Mouse (Mus musculus): Measurements from ENCODE around the gene Gm20388.

The Gm20388 gene

GRCm38 (mm10) chr8:121092627-121093026 lies 1182.0 kb downstream of the Gm20388 start:
- peak; percentile 93 for DNase-seq

GRCm38 (mm10) chr8:121093496-121093895 lies 1182.9 kb downstream of the Gm20388 start:
- DNase-seq, result no peak

DNA sequence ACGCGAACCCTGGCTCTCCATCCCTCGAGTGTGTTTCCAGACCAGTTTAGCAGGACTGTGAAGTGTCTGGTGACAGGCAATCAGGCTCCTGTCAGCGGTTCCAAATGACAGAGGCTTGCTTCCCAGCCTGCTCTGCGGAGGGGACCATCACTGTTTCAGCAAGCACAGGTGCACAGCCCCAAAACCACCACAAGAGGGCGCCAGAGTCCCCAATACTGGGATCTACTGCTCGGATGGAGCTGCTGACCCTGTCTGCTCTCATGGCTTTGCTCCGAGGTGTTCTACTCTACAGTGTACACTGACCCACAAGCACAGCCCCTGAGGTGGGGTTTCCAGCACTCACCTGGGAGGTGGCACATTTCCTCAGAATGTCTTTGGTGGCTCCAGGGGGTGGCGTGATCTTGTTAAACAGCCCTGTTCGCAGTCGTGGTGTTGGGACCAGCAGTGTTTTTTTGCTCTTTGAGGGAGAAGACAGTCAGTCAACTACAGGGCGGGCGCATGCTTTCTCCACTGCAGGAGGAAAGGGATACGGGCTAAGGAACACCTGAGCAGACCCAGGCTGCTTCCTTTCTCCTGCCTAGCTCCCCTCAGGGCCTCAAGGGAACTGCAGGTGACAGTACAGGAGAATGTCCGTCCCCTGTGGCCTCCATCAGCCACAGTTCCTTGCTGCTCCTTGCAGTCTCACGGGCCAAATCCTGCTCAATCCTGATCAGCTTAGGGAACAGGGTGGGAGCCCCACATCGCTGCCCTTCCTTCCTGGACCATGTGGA lies 1193.6 kb downstream of the Gm20388 start:
- peak; percentile 87 for DNase-seq

- DNase-seq, result peak; percentile 99
These were observed 1197.3 kb downstream of the Gm20388 start, which contains the start of gene Mthfsd for GRCm38 (mm10) chr8:121107668-121108656. Mthfsd (minus strand) TSS chr8:121108392.

- DNase-seq, result no peak
These were observed 1198.0 kb downstream of the Gm20388 start for GRCm38 (mm10) chr8:121108657-121109056.

DNA sequence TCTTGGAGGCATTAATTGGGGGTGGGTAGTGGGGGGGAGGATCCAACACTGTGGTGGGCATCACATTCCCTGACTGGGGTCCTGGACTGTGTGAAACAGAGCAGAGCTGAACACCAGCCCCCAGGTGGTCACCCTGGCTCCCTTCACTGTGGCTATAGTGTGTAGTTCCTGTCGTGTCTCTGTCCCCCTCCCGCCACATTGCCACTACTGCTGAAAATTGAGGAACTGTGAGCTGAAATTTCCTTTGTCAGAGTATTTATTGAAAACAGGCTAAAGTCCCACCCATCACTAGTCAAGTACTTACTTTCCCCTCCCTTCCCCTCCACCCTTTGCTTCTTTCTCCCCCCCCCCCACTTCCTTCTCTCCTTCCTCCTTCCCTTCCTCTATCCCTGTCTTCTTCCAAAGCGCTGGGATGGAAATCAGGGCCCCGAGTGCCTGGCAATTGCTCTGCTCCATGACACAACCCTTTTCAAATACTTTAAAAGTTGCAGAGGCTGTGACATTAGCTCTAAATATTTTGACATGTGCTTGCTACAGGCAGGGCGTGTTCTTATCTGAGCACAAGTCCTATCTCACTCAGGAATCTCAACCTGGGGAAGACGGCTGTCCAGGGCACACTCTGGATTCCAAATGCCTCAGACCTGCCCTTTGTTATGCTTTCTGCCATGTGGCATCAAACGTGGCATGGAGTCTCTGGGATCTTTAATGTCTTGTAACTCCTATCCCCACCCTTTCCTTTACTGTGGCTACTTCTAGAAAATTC lies 1200.7 kb downstream of the Gm20388 start:
- DNase-seq, result no peak

DNA sequence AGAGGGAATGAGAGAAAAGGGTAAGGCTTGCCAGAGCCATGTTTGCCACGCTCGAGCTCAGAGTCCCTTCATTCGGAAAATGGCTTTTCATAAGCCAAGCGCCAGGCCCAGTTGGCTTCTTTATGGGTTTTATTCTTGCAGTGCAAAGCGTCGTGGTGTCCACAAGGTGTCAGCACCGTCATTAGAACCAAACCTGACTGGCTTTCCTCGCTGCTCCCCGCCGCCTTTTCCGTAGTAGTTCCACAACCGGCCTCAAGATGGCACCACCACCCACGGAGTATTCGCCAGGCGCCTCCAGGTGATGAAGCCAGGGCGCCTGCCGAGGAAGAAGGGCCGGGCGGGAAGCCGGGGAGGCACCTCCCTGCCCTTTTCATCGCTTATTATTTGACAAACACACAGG lies 1202.6 kb downstream of the Gm20388 start:
- DNase-seq, result peak; percentile 92

DNA sequence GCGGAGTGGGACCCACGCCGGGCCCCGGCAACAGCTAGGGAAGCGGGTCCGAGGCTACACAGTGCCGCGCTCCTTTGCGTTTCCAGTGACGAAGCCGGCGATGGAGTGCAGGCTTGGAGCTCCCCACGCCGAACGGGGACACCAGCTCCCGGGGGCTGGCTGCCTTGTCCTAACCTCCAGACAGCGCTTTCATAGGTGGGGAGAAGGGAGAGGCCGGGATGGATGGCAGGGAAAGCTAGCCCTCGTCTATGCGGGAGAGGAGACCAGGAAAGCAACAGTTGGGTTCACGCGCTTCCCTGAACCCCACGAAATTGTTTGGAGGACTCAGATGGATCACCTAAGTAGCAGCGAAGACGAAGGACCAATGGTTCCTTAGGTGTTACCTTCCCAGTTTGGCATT lies 1204.5 kb downstream of the Gm20388 start:
- peak; percentile 42 for DNase-seq

GRCm38 (mm10) chr8:121115948-121116347 lies 1205.3 kb downstream of the Gm20388 start, which contains the start of gene Foxc2:
Foxc2 (plus strand) TSS chr8:121116171.
- peak; percentile 94 for DNase-seq

GRCm38 (mm10) chr8:121116591-121117185 lies 1206.0 kb downstream of the Gm20388 start:
- peak; percentile 69 for DNase-seq

GRCm38 (mm10) chr8:121117186-121117651 lies 1206.6 kb downstream of the Gm20388 start:
- DNase-seq, result peak; percentile 71

GRCm38 (mm10) chr8:121117906-121118305 lies 1207.3 kb downstream of the Gm20388 start:
- no peak for DNase-seq

- DNase-seq, result peak; percentile 42
These were observed 1208.2 kb downstream of the Gm20388 start for GRCm38 (mm10) chr8:121118634-121119420.

DNA sequence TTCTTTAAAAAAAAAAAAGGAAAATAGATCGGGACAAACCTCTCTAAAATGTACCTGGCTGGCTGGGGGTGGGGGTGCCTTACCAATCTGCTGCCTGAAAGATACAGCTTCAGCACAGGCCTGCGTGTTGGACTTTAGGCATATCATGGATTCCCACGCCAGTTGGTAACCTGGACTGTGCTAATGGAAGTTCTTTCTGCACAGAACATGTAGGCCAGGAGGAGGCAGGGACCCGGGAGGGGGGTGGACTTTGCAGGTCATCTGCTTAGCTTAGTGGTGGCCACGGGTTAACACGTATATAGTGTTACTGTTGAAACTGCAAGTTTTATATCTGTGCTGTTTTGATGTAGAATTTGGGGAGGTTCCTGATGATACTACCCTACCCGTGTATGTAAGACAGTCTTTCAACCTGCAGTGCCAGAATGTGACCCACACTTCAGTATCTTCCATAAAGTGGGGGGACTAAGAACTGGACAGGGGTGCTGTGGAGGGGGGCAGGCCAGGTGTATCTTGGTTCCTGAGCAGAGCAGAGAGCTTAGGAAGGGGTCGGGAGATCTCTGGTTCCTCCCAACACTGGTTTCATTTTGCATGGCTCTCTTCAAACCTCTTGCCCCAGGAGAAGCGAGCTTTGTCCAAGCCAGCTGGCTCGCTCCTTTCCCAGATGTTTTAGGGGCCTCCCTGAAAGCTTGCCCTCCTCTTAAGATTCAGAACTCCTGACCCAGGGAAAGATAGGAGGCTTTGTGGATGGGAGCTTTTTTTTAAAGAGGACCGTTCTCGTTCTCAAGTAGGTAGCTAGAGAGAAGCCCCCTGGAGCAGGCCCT lies 1209.2 kb downstream of the Gm20388 start:
- DNase-seq, result peak; percentile 21

DNA sequence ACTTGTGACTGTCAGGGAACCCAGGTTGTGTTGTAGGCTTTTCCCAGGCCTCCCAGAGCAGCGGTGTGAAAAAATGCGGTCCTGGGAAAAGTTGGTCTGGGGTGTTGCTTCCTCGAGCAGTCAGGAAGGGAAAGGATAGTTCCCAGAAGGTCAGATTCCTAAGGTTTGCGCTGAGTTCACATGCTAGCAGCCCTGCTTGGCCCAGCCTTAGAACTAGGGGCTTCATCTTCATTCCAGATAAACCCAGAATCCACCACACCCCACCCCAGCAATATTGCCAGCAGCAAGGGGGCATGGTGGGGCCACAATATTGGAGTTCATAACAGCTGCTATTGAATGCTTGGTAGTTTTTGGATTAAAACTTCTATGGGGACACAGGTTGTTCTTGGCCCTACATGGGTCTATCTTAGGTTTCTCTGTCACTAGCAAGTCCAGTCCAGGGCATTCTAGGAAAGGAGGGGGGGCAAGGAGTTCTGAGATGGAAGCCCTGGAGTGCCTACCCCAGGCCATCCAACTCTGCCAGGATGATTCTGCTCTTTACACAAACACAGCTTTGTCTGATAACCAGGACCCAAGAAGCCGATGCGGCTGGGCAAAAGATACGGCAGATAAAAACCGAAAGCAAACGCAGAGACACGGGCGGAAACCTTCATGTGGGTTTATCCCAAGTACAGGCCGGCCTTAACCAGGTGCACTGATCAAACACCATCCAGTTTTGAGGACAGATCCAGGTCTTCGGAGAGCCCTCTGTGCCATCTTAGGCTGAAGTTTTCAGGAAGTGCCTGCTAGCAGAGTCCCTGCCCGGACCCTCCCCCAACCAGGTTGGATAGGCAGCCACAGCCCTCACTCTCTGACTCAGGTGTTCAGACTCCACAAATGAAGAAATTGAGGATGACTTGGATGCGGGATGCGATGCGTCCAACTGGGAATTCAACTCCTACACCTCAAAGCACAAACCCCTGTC lies 1210.1 kb downstream of the Gm20388 start:
- DNase-seq, result peak; percentile 28

DNA sequence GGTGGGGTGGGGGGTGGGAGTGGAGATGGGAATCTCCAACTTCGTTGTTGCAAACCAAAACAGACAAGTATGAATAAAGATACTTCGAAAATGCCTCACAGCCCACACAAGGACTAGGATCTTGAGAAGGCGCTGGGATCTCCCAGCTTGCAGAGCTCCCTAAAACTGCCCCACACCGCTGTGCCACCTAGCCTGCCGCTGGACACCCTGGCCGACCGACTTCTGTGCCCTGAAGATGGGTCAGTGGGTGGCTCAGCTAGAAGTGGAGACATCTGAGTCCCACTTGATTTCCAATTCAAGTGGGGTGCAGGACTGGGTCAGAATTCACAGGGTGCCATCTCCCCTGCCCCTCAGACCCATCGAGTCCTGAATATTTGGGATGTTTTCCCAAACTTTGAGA lies 1211.1 kb downstream of the Gm20388 start:
- DNase-seq, result peak; percentile 10

- DNase-seq, result no peak
These were observed 1211.7 kb downstream of the Gm20388 start for GRCm38 (mm10) chr8:121122368-121122767.

- no peak for DNase-seq
These were observed 1212.5 kb downstream of the Gm20388 start for GRCm38 (mm10) chr8:121123113-121123512.
